Mouse (Mus musculus) heart, adult 8-10 months (tissue): ENCODE results near the gene Pdzph1. TPM values are rescaled to one million over a fixed set of nuclear protein-coding genes. Genes with fewer than 3 reads are reported as not detected.

Source experiments
- DNase-seq: peaks from one replicate; pipeline ENCODE4 v3.0.0; 2022; ENCODE audit warnings: low spot score
- total RNA-seq, 4 experiments: library from RNA; stranded (reverse); gene quantifications; 2 replicates each; pipeline ENCODE4 v1.2.4; 2022

Gene Pdzph1
- total RNA-seq, 4 experiments from 2014 or later, result not detected

DNA sequence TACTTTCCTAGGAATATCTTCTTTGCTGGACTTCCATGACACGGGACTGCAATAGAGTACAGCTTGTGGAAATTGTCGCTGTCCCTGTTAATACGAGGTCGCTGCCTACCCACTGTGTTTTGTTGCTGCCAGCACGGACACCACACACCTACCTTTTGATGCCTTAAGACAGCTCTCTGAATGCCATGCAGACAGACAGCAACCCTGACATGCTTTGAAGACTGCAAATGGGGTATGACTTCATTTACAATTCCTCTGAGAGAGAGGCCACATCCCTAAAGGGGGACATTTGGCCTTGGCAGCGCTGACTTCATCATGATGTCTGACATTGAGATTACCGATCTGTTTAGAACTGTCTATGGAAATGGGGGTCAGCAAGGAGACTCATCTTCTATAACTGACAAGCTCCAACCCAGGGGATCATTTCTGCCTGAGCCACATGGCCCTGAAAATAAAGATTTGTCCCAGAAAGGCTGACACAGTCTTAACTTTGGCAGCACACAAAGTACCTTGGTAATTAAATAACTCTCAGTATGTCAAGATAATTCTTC lies 67.8 kb downstream of the Pdzph1 start:
- DNase-seq, result no peak

DNA sequence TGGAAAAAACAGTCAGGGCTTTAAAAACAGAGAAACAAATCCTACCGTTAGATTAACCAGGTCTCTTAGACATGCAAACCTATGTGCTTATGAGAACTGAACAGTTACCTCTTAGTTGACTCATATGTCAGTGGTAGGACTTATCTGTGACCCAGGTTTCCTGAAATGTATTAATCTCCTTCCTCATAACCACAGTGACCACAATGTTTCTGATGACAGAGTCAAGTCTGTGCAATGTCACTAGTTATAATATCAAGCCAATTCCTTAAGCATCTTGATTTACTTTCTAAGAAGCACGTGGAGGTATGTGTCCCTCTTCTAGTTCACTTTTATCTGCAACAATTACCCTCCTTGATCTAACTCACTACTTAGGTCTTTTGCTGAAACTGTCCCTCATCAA lies 68.4 kb downstream of the Pdzph1 start:
- no peak for DNase-seq

DNA sequence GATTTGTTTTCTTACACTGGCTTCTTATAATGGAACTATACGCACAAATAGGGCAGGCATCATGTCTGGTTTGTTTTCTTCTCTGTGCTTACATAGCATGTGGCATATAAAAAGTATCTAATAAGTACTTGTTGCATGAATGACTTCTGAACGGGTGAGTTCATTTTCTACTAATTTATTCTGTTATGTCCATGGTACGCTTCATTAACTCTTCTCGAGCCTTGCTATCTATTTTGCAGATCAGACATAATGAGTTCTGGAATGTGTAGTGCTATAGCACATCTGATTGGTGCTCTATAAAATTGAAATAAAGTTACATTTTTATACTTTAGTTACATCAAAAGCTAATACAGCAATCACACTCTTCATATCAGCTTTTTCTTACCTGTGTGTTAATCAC lies 71.2 kb downstream of the Pdzph1 start:
- DNase-seq, result no peak

- no peak for DNase-seq
These were observed 72.1 kb downstream of the Pdzph1 start for GRCm38 (mm10) chr17:58919061-58919460.

GRCm38 (mm10) chr17:58918539-58918938 lies 72.6 kb downstream of the Pdzph1 start:
- no peak for DNase-seq

DNA sequence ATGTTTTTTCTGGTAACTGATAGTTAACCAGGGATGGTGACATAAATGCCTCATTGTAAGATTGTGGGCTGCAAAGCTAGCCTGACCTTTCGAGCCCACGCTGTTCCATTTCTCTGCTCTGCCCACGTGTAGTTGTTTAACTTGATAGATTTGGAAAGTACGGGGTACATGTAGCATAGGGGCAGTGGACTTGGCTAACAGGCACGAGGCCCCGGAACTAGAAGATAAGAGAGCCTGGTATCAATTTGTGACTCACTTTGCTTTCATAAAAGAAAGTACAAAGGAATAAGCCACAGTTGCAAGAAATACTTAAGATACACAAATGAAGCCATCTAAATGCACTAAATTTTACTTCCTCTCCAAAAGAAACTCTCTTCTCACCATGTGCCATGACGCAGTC lies 79.6 kb downstream of the Pdzph1 start:
- DNase-seq, result no peak

DNA sequence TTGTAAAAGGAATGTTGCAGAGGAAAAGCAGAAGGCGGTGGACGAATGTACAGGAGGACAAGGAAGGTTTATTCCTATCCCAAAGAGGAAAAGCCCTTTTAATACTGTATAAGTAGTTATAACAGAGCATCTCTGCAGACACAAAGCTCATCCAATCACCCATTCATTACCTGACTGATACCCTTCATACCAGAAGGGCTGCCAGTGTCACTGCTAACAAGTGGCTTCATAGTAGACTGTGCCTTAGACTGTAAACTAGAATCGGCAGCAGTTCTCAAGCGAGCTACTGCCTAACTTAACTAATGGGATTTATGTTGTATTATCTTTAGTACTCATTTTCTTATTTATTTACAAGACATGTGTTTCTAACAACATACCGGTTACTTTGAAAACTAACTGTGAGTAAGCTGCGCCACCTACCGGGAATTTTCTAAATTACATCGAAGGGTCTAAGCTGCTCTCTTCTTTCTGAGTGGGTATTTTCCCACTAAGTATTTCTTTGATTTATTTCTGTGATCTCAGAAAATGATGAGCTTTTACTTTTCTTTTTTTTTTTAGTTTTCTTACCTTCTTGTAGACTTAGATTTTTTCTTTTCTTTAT lies 82.0 kb downstream of the Pdzph1 start:
- peak; percentile 3 for DNase-seq

DNA sequence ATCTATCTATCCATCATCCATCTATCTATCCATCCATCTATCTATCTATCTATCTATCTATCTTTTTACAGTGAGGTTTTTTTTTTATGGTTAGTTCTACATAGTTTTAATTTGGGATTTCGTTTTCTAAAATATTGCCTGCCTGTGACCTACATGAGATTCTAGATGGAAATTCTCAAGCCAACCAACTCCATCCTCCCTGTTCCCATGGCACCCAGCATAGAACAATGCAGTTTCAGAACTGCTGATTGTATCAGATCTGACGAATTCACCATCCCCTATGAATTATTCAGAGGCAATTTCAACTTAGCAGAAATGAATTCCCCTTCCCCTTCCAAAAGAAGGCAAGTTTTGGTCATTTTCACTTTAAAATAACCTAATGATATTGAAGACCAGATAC lies 85.2 kb downstream of the Pdzph1 start:
- no peak for DNase-seq

- DNase-seq, result no peak
These were observed 99.5 kb downstream of the Pdzph1 start for GRCm38 (mm10) chr17:58891488-58892210.

DNA sequence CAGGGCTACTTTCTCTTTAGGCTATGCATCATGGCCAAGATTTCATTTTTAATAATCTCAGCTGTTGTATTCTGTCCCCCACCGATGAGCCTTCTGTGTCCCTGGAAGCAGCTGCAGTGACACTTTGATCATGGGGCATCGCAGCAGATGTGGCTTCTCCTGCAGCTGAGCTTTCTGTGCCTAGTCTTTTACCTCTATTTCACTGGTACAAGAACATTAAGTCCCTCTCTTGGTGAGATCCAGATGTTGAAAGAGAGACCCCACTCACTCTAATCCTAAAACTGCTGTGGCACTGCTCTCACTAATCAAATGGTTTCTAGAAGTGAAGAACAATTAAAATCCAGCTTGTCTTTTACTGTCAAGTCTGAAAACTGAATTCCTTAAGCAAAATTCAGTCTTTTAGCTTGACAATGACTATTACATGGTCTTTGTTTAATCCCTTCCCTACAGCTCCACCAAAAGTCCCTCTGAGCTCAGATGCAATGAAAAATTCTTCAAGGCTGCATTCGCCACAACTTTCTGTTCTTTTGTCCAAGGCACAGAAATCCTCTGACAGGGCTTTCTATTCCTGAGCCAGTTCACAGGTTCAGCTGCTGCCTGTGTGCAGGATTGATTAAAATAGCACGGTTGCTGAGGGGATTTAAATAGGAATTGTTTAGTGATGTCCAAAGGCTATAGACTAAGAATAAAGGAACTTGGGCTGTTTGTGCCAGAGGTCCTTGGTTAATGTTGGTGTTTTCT lies 101.1 kb downstream of the Pdzph1 start:
- no peak for DNase-seq

DNA sequence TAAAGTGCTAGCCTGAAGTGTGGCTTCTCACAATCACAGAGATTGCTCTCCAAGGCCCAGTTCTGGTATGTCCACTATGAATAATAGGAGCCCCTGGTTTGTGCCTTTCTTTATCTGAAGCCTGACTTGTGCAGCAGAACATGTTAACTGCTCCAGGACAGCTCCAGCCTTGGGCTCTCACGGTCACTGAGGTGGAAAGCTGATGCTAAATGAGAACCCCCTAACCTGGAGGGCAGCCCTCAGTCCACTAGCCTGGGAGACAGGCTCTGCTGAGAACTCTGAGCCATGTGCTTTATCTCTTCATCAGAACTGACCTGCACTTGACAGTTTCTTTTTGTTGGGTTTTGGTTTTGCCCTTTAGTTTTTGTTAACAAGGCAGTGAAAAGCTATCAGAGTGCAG lies 106.8 kb downstream of the Pdzph1 start:
- DNase-seq, result no peak

GRCm38 (mm10) chr17:58873356-58873755 lies 117.8 kb downstream of the Pdzph1 start:
- no peak for DNase-seq

DNA sequence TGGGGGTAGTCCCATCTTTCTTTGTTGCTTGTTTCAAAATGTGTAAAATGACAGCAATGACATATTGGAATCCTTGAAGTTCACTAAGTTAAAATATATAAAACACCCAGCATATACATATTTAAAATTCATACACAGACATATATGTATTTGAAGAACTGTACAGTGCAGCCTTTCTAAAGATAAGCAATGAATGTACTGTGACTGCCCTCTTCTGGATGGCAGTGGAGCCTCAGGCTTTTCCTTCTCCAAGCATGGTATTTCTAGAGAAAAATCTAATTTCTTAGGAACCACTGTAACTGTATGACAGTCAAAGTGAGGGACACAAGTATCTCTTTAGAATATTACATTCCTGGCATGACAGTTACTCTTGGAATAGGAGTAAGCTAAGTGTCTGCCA lies 120.4 kb downstream of the Pdzph1 start:
- DNase-seq, result no peak

Other genes starting within 250 kb of the Pdzph1 start
- 10 to 100 TPM; 16.9 to 24.3 (median 22.6) TPM for gene Nudt12, start 22.0 kb upstream of the Pdzph1 start, total RNA-seq